Mouse (Mus musculus) embryonic facial prominence, embryonic 12.5 days (tissue): ENCODE data around the gene Macrod2. TPM values are rescaled to one million over a fixed set of nuclear protein-coding genes. Genes with fewer than 3 reads are reported as not detected.

ENCODE experiments used
- ATAC-seq: fragments of 200-750 bp; cut with Nextera tagmentation; 2 replicates; pipeline ENCODE4 v1.8.0; 2017; ENCODE audit not compliant: insufficient number of reproducible peaks, insufficient read depth, low FRiP score, low TSS enrichment
- H3K27ac ChIP-seq: fragments of 300-500 bp; sonication (generic); 2 replicates; pipeline ENCODE4 v1.5.1; 2016; ENCODE audit warnings: mild to moderate bottlenecking
- H3K27me3 ChIP-seq: fragments of 300-500 bp; sonication (generic); 2 replicates; pipeline ENCODE4 v1.6.1; 2016; ENCODE audit warnings: mild to moderate bottlenecking, moderate library complexity
- H3K36me3 ChIP-seq: fragments of 300-500 bp; sonication (generic); 2 replicates; pipeline ENCODE4 v1.6.1; 2016; ENCODE audit warnings: mild to moderate bottlenecking
- H3K4me1 ChIP-seq: fragments of 300-500 bp; sonication (generic); 2 replicates; pipeline ENCODE4 v1.6.1; 2016
- H3K4me2 ChIP-seq: fragments of 300-500 bp; sonication (generic); replicated peaks from 2 replicates; pipeline ENCODE4 v1.6.1; 2016; ENCODE audit warnings: mild to moderate bottlenecking, moderate library complexity
- H3K4me3 ChIP-seq: fragments of 300-500 bp; sonication (generic); 2 replicates; pipeline ENCODE4 v1.5.1; 2016; ENCODE audit warnings: mild to moderate bottlenecking
- H3K9ac ChIP-seq: fragments of 300-500 bp; sonication (generic); 2 replicates; pipeline ENCODE4 v1.6.1; 2016; ENCODE audit warnings: mild to moderate bottlenecking, moderate library complexity
- H3K9me3 ChIP-seq: fragments of 300-500 bp; sonication (generic); 2 replicates; pipeline ENCODE4 v1.6.1; 2016; ENCODE audit warnings: mild to moderate bottlenecking, moderate library complexity
- WGBS: fragments of 180-500 bp; shearing (Covaris S2); methylation state at CpG from one replicate; pipeline ENCODE4 v1.1.7; 2016; 5-methylcytosine and 5-hydroxymethylcytosine counted together
- polyA plus RNA-seq: library from polyadenylated mRNA; unstranded; fragments of >200 nt; fragmentation: Nextera tagmentation; extraction: Ambion mirVana; gene quantifications from 2 replicates; pipeline ENCODE4 v1.2.1, GENCODE M21; 2016

Gene Macrod2
- polyA plus RNA-seq, 1 experiment from 2014 or later = 39.6 TPM

DNA sequence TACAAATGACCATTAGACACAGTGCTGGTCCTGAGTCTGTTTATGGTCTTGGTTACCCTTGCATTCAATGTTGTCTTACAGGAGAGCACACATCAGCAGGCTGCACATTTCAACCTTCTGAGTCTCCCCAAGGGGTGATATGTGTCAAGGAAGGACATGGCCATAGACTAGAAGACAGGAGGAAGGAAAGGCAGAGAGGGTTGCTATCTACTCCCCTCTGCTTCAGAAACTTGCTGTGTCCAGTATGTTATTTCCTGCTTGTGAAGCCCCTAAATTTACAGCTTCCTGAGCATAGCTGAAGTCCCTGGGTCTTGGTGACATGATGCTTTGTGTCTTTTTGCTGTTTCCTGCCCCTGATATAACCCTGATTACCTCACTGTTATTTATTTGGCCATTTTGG, 799.4 kb downstream of the Macrod2 start:
- Histone ChIP-seq H3K9me3 (no peaks in the 10 kb centered on the region), H3K4me2 (no peak overlapping the region), H3K27me3 (no peaks in the 10 kb centered on the region), H3K27ac (no peak overlapping the region), H3K9ac (no peak overlapping the region), H3K36me3 (no peaks in the 10 kb centered on the region), H3K4me3 (no peak overlapping the region), H3K4me1 (no peaks in the 10 kb centered on the region)
- no peak for ATAC-seq

DNA sequence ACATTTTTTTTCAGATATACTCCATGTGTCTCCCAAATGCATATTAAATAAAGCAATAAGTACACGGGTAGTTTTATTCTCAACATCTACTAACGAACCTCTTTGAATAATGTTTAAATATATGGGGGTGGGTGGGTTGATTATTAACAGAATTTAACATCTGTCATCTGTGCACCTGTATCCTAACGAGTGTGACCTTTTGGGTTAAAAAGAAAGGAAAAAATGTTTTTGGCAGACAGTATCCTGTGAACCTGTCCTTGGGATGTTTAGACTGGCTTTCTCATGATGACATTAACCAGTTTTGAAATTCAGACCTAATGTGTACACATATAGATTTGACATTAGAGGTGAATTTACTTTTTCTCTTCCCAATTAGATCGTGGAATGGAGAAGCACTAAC, 805.4 kb downstream of the Macrod2 start:
- 74% methylated on average over 4 of the region's 4 CpGs for WGBS
- Histone ChIP-seq H3K36me3 (no peaks in the 10 kb centered on the region), H3K4me2 (no peak overlapping the region), H3K27me3 (no peaks in the 10 kb centered on the region), H3K4me3 (no peak overlapping the region), H3K27ac (no peak overlapping the region), H3K4me1 (no peaks in the 10 kb centered on the region), H3K9ac (no peak overlapping the region), H3K9me3 (no peaks in the 10 kb centered on the region)
- ATAC-seq = no peak

DNA sequence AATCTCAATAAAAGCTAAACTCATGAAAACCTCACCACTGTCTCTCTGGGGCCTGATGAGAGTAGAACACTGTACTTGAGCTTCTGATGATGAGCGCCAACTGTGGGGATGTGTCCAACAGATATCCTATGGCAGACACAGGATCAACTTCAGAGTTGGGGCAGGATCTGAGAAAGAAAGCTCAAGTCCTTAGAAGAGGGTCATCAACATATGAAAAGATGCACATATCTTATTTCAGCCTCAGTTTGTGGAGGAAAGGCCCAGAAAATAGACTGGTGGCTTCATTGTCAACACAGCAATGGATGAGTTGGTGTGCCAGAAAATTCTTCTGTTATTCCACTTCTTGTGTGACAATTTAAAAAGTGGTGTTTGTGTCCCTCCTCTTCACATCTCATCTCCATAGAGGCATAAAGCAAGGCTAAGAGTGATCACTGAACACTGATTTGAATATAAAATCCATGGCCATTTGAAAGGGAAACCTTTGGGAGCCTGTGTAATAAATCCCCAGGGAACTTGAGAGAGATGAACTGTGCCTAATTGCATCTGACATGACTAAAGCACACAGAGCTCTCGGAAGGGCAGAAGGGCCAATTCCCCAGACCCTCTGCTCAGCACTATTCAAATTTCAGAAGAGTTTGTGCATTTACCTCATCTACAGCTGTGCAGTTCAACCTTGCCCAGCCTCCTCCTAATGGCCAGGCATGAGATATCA, 806.4 kb downstream of the Macrod2 start:
- Histone ChIP-seq H3K36me3 (no peaks in the 10 kb centered on the region), H3K4me3 (no peak overlapping the region), H3K4me1 (no peaks in the 10 kb centered on the region), H3K27ac (no peak overlapping the region), H3K9ac (no peak overlapping the region), H3K4me2 (no peak overlapping the region), H3K27me3 (no peaks in the 10 kb centered on the region), H3K9me3 (no peaks in the 10 kb centered on the region)
- WGBS = 65% methylated on average over 2 of the region's 2 CpGs
- 0 out of 2 replicates have a peak, but pooled peaks have one; percentile 67 for ATAC-seq

DNA sequence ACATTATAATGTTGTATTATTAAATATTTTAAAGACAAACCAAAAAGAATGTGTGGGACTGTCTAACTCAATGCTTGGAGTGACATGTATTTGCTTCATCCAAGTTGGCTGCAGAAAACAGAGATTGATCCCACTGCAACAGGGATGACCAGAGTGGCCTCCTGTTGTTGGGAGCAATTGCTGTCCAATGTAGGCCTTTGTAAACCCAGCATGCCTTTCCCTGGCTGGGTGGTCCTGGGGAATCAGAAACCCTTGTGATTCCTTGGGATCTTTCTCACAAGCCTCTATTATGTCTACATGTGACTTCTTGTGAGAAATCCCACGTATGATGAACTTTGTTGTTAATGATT, 806.9 kb downstream of the Macrod2 start:
- no peak overlapping the region for H3K4me2 ChIP-seq
- no peak for ATAC-seq
- no peaks in the 10 kb centered on the region for H3K27me3 ChIP-seq
- WGBS = 86% methylated on average over 1 of the region's 1 CpGs
- H3K4me3 ChIP-seq = no peak overlapping the region
- no peaks in the 10 kb centered on the region for H3K9me3 ChIP-seq
- no peak overlapping the region for H3K9ac ChIP-seq
- no peak overlapping the region for H3K27ac ChIP-seq
- H3K4me1 ChIP-seq = no peaks in the 10 kb centered on the region
- H3K36me3 ChIP-seq = no peaks in the 10 kb centered on the region

DNA sequence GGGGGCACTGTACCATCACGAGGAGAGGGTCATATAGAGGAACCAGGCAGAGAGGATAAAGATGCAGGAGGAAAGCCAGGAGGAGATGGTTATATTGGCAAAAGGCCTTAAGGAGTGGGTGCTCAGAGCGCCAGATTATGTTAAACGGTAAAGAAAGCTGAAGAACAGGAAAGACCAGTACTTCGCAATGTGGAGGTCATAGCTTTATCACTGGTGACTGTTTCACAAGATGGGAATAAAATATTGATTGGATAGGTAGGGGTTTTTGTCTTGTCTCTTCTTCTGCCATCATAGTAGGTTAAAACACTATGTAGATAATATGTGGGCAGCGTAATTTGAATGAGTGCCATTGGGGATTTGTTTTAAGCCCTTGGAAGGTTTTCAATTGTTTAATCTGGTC, 816.2 kb downstream of the Macrod2 start:
- Histone ChIP-seq H3K9me3 (no peaks in the 10 kb centered on the region), H3K36me3 (no peaks in the 10 kb centered on the region), H3K4me1 (no peaks in the 10 kb centered on the region), H3K4me2 (no peak overlapping the region), H3K27me3 (no peaks in the 10 kb centered on the region), H3K27ac (no peak overlapping the region), H3K4me3 (no peak overlapping the region), H3K9ac (no peak overlapping the region)
- no peak for ATAC-seq
- WGBS = 91% methylated on average over 5 of the region's 5 CpGs

DNA sequence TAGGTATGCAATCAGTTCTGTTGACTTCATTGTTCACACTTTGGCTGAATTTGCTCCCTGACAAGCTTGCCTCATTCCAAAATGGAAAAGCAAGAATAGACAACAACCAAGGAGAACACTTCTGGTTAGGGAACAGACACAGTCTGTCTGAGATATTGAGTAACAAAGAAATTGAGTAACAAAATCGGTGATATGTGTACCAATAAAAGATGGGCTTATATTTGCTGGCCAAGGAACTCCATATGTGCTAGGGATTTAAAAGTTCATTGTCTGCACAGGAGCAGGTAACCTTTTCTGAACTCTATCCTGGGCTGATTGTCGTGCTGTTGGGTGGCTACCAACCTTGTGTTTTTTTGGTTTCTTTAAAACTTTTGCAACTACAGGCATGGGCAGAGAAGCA, 817.2 kb downstream of the Macrod2 start:
- Histone ChIP-seq H3K4me2 (no peak overlapping the region), H3K9ac (no peak overlapping the region), H3K4me1 (no peaks in the 10 kb centered on the region), H3K27me3 (no peaks in the 10 kb centered on the region), H3K9me3 (no peaks in the 10 kb centered on the region), H3K4me3 (no peak overlapping the region), H3K27ac (no peak overlapping the region), H3K36me3 (no peaks in the 10 kb centered on the region)
- no peak for ATAC-seq
- WGBS = 91% methylated on average over 2 of the region's 2 CpGs

DNA sequence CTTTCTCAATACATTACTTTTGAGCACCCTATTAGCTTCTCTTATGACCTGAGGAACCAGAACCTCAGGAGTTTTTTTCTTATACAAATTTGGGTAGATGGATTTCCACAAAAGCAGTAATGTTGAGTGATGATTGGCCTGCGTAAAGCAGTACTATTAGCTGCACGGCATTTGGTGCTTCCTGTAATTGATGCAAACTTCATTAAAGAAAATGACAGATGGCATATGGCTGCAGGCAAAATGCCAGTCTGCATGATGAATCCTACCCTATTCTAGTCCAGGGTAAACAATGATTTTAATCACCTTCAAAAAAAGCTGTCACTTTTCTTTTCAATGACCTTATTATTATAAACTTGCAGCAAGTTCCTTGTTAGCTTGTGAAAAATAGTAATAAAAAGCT, 822.4 kb downstream of the Macrod2 start:
- H3K9ac ChIP-seq = no peak overlapping the region
- H3K27ac ChIP-seq = no peak overlapping the region
- H3K27me3 ChIP-seq = no peaks in the 10 kb centered on the region
- H3K36me3 ChIP-seq = no peaks in the 10 kb centered on the region
- no peak for ATAC-seq
- H3K4me2 ChIP-seq = no peak overlapping the region
- no peaks in the 10 kb centered on the region for H3K4me1 ChIP-seq
- H3K4me3 ChIP-seq = no peak overlapping the region
- WGBS = 47% methylated on average over 2 of the region's 2 CpGs
- 0 out of 2 replicates have a peak, but pooled peaks cover 6% of the 10 kb centered on the region for H3K9me3 ChIP-seq

DNA sequence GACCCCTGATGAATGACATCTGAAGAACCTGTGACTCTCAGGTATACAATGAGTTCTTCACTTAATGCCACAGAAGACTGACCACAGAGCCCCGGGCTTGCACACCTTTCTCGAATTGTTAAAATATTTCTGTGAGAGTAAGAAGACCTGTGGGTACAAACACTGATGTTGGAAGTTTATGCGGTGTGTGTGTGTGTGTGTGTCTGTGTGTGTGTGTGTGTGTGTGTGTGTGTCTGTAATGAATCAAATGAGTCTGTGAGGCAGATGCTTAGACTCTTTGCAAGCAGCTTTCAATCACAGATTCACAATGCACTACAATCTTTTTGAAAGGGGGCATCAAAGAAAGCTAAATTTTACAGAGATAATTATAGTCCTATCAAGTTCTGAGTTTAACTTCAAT, 822.8 kb downstream of the Macrod2 start:
- 67% methylated on average over 3 of the region's 3 CpGs for WGBS
- Histone ChIP-seq H3K9ac (no peak overlapping the region), H3K4me2 (no peak overlapping the region), H3K9me3 (0 out of 2 replicates have a peak, but pooled peaks cover 6% of the 10 kb centered on the region), H3K36me3 (no peaks in the 10 kb centered on the region), H3K27ac (no peak overlapping the region), H3K4me1 (no peaks in the 10 kb centered on the region), H3K4me3 (no peak overlapping the region), H3K27me3 (no peaks in the 10 kb centered on the region)
- no peak for ATAC-seq

DNA sequence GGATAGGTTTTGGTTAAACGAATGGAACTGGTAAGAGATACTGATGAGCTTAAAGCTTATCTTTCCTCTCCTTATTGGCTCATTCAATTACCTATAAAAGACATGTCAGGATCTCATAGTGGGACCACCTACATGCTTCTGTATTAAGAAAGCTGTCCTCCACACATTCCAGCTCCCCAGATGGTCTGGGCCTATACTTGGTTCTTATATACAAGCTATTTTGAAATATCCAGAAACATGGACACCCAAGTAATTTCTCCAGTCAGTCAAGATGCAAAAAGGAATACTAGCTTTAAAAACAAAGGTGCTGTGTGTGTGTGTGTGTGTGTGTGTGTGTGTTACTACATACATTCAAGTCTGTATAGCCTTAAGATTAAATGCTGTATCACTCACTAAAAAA, 833.7 kb downstream of the Macrod2 start:
- no peak overlapping the region for H3K27ac ChIP-seq
- peaks cover 19% of the 10 kb centered on the region for H3K4me1 ChIP-seq
- no peaks in the 10 kb centered on the region for H3K9me3 ChIP-seq
- H3K27me3 ChIP-seq = no peaks in the 10 kb centered on the region
- H3K36me3 ChIP-seq = no peaks in the 10 kb centered on the region
- no peak for ATAC-seq
- no peak overlapping the region for H3K9ac ChIP-seq
- H3K4me2 ChIP-seq = no peak overlapping the region
- WGBS = 82% methylated on average over 1 of the region's 1 CpGs
- H3K4me3 ChIP-seq = no peak overlapping the region

DNA sequence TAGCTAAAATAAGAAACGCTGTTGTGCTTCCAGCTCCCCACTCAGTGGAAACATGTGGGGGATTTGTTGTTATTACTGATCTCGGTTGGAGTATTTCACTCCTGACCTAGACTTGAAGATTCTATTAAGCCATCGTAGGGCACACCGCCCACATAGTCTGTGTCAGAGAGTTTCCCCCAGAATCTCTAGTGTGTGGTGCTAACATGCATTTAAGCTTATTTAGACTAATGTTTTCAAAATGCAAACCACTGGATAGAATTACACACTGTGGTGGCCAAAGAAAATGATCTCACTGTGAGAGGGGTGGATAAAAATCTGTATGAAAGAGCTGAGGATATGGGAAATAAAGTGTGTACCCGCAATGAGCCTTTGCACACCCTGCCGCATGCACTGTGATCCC, 834.7 kb downstream of the Macrod2 start:
- 27% methylated on average over 6 of the region's 6 CpGs for WGBS
- H3K36me3 ChIP-seq = no peaks in the 10 kb centered on the region
- no peak overlapping the region for H3K9ac ChIP-seq
- no peak overlapping the region for H3K4me2 ChIP-seq
- no peaks in the 10 kb centered on the region for H3K9me3 ChIP-seq
- no peak overlapping the region for H3K4me3 ChIP-seq
- 0 out of 2 replicates have a peak overlapping the region, but pooled peaks have one; percentile 46 for H3K27ac ChIP-seq
- no peak for ATAC-seq
- H3K4me1 ChIP-seq = peaks cover 27% of the 10 kb centered on the region
- H3K27me3 ChIP-seq = no peaks in the 10 kb centered on the region

DNA sequence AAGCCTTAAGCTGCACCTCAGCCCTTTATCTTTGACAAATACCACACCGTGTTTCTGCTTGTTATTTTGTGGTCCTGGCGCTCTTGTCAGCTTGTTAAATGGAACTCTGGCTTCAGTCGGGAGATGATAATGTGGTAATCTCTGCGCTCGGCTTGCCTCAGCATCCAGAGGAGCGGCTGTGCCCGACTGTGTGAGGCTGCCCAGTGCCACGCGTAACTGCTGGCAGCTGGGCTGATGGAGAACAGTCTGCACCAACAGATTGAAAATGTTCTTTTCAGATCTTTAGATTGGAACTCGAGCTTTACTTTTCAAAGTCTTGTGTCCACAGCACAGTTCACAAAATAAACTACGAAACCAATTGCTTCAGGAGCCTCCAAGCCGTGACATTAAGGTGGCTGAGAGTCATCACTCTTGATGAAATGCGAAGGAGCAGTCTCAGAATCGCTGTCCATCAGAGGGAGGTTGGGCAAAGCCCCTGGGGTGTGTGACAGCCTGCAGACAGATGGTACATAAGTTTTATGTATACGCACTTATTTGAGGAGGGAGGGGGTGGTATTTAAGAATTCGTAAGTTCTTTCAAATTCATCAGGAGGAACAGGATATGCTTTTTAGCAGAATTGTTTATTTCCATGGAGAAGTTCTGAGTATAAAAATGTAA, 836.0 kb downstream of the Macrod2 start:
- no peak for ATAC-seq
- Histone ChIP-seq H3K27me3 (no peaks in the 10 kb centered on the region), H3K27ac (peak overlapping the region; percentile 51; the same call in 1 of the 2 replicates), H3K4me2 (peak overlapping the region; percentile 29), H3K36me3 (no peaks in the 10 kb centered on the region), H3K4me3 (no peak overlapping the region), H3K9me3 (no peaks in the 10 kb centered on the region), H3K4me1 (peaks cover 33% of the 10 kb centered on the region), H3K9ac (no peak overlapping the region)
- WGBS = 23% methylated on average over 16 of the region's 16 CpGs

DNA sequence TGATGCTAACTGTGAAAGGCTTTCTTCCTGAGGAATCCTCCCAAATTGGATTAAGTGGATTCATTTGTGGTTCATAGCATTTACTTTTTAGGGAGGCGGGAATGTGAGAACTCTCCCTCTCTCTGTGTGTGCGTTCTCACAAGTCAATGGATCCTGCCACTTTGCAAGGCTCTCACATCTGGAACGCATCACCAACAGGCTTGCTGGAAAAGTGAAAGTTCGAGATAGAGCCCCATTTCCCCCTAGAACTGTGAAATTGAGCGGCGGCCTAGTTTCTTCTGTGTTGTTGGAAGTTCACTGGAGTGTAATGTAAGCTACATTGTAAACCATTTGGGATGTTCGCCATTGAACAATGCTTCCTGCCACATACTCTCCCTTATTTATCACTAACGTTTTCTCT, 839.2 kb downstream of the Macrod2 start:
- 17% methylated on average over 8 of the region's 8 CpGs for WGBS
- no peak overlapping the region for H3K9ac ChIP-seq
- H3K27me3 ChIP-seq = no peaks in the 10 kb centered on the region
- H3K36me3 ChIP-seq = no peaks in the 10 kb centered on the region
- peak overlapping the region; percentile 85 for H3K27ac ChIP-seq
- H3K4me2 ChIP-seq = no peak overlapping the region
- H3K4me3 ChIP-seq = no peak overlapping the region
- ATAC-seq = no peak
- H3K9me3 ChIP-seq = no peaks in the 10 kb centered on the region
- peaks cover 33% of the 10 kb centered on the region for H3K4me1 ChIP-seq
